Mouse (Mus musculus) embryonic facial prominence, embryonic 10.5 days (tissue): Measurements from ENCODE around the gene Rapgef2. TPM values are rescaled to one million over a fixed set of nuclear protein-coding genes. Genes with fewer than 3 reads are reported as not detected.
A peak's percentile ranks its signal among the peaks of the same experiment; 100 is the strongest.
"Not testable (repeated sequence)": the region's sequence is repeated elsewhere in the genome, so short reads cannot be mapped to it uniquely, and the experiment has no call there.

Source experiments
- DNase-seq: peaks from one replicate; pipeline ENCODE4 v3.0.0-alpha.2; 2017; ENCODE audit warnings: low spot score
- H3K27ac ChIP-seq: fragments of 300-500 bp; sonication (generic); replicated peaks from 2 replicates; pipeline ENCODE4 v1.5.1; 2016; ENCODE audit warnings: mild to moderate bottlenecking
- H3K27me3 ChIP-seq: fragments of 300-500 bp; sonication (generic); replicated peaks from 2 replicates; pipeline ENCODE4 v1.6.1; 2016; ENCODE audit warnings: low read depth, mild to moderate bottlenecking; ENCODE audit not compliant: poor library complexity, severe bottlenecking
- H3K36me3 ChIP-seq: fragments of 300-500 bp; sonication (generic); replicated peaks from 2 replicates; pipeline ENCODE4 v1.6.1; 2016; ENCODE audit warnings: mild to moderate bottlenecking, moderate library complexity
- H3K4me1 ChIP-seq: fragments of 300-500 bp; sonication (generic); 2 replicates; pipeline ENCODE4 v1.6.1; 2016
- H3K4me3 ChIP-seq: fragments of 300-500 bp; sonication (generic); 2 replicates; pipeline ENCODE4 v1.5.1; 2016; ENCODE audit warnings: mild to moderate bottlenecking, moderate library complexity
- H3K9me3 ChIP-seq: fragments of 300-500 bp; sonication (generic); 2 replicates; pipeline ENCODE4 v1.6.1; 2016; ENCODE audit warnings: mild to moderate bottlenecking
- WGBS: fragments of 180-500 bp; shearing (Covaris S2); methylation state at CpG from one replicate; pipeline ENCODE4 v1.1.7; 2016; 5-methylcytosine and 5-hydroxymethylcytosine counted together
- polyA plus RNA-seq: library from polyadenylated mRNA; unstranded; fragments of >200 nt; fragmentation: Nextera tagmentation; extraction: Ambion mirVana; gene quantifications from 2 replicates; pipeline ENCODE4 v1.2.1, GENCODE M21; 2016

Gene Rapgef2
- polyA plus RNA-seq, 1 experiment from 2014 or later = 5.8 TPM

- not testable (repeated sequence) for H3K27ac ChIP-seq, H3K36me3 ChIP-seq, H3K9me3 ChIP-seq, H3K27me3 ChIP-seq, DNase-seq, H3K4me3 ChIP-seq
- 81% methylated on average over 1 of the region's 1 CpGs for WGBS
- H3K4me1 ChIP-seq = peaks cover 17% of the 10 kb centered on the region
Observed at GRCm38 (mm10) chr3:79226807-79227206, 59.5 kb downstream of the Rapgef2 start.

- peaks cover 25% of the 10 kb centered on the region for H3K4me1 ChIP-seq
- H3K36me3 ChIP-seq = no peaks in the 10 kb centered on the region
- H3K9me3 ChIP-seq = no peaks in the 10 kb centered on the region
- H3K27me3 ChIP-seq = no peaks in the 10 kb centered on the region
- no peak for DNase-seq
- no peak overlapping the region for H3K27ac ChIP-seq
- no peak overlapping the region for H3K4me3 ChIP-seq
- WGBS = 83% methylated on average over 6 of the region's 6 CpGs
Observed at GRCm38 (mm10) chr3:79225888-79226287, 60.4 kb downstream of the Rapgef2 start.

GRCm38 (mm10) chr3:79224352-79224751, 62.0 kb downstream of the Rapgef2 start:
- Histone ChIP-seq H3K4me3 (no peak overlapping the region), H3K9me3 (no peaks in the 10 kb centered on the region), H3K4me1 (peaks cover 30% of the 10 kb centered on the region), H3K27ac (no peak overlapping the region), H3K27me3 (no peaks in the 10 kb centered on the region), H3K36me3 (no peaks in the 10 kb centered on the region)
- 82% methylated on average over 7 of the region's 7 CpGs for WGBS
- no peak for DNase-seq

GRCm38 (mm10) chr3:79223281-79223680, 63.0 kb downstream of the Rapgef2 start:
- Histone ChIP-seq H3K9me3 (no peaks in the 10 kb centered on the region), H3K36me3 (no peaks in the 10 kb centered on the region), H3K4me1 (peaks cover 39% of the 10 kb centered on the region), H3K27ac (no peak overlapping the region), H3K4me3 (no peak overlapping the region), H3K27me3 (no peaks in the 10 kb centered on the region)
- WGBS = 62% methylated on average over 8 of the region's 8 CpGs
- no peak for DNase-seq

- Histone ChIP-seq H3K27me3 (no peaks in the 10 kb centered on the region), H3K36me3 (no peaks in the 10 kb centered on the region), H3K4me1 (peaks cover 39% of the 10 kb centered on the region), H3K9me3 (no peaks in the 10 kb centered on the region), H3K27ac (no peak overlapping the region), H3K4me3 (no peak overlapping the region)
- WGBS = 58% methylated on average over 13 of the region's 13 CpGs
- no peak for DNase-seq
Observed at GRCm38 (mm10) chr3:79222192-79222960, 63.9 kb downstream of the Rapgef2 start.

- Histone ChIP-seq H3K4me3 (no peak overlapping the region), H3K27me3 (no peaks in the 10 kb centered on the region), H3K9me3 (no peaks in the 10 kb centered on the region), H3K4me1 (peaks cover 39% of the 10 kb centered on the region), H3K36me3 (no peaks in the 10 kb centered on the region), H3K27ac (no peak overlapping the region)
- peak; percentile 57 for DNase-seq
- 36% methylated on average over 9 of the region's 9 CpGs for WGBS
Observed at GRCm38 (mm10) chr3:79221296-79222191, 64.8 kb downstream of the Rapgef2 start.

GRCm38 (mm10) chr3:79219144-79219930, 67.0 kb downstream of the Rapgef2 start:
- peaks cover 36% of the 10 kb centered on the region for H3K4me1 ChIP-seq
- no peaks in the 10 kb centered on the region for H3K36me3 ChIP-seq
- WGBS = 53% methylated on average over 10 of the region's 10 CpGs
- no peak overlapping the region for H3K27ac ChIP-seq
- no peaks in the 10 kb centered on the region for H3K9me3 ChIP-seq
- no peaks in the 10 kb centered on the region for H3K27me3 ChIP-seq
- DNase-seq = no peak
- H3K4me3 ChIP-seq = no peak overlapping the region

- Histone ChIP-seq H3K4me3 (no peak overlapping the region), H3K36me3 (no peaks in the 10 kb centered on the region), H3K27me3 (no peaks in the 10 kb centered on the region), H3K27ac (no peak overlapping the region), H3K9me3 (no peaks in the 10 kb centered on the region), H3K4me1 (peaks cover 36% of the 10 kb centered on the region)
- 20% methylated on average over 4 of the region's 4 CpGs for WGBS
- DNase-seq = no peak
Observed at GRCm38 (mm10) chr3:79218566-79219051, 67.7 kb downstream of the Rapgef2 start.

GRCm38 (mm10) chr3:79210243-79210642, 76.1 kb downstream of the Rapgef2 start:
- Histone ChIP-seq H3K27ac (no peak overlapping the region), H3K4me1 (0 out of 2 replicates have a peak, but pooled peaks cover 2% of the 10 kb centered on the region), H3K9me3 (no peaks in the 10 kb centered on the region), H3K27me3 (no peaks in the 10 kb centered on the region), H3K4me3 (no peak overlapping the region), H3K36me3 (peaks cover 19% of the 10 kb centered on the region; the same call in 1 of the 2 replicates)
- no peak for DNase-seq
- 74% methylated on average over 5 of the region's 5 CpGs for WGBS

GRCm38 (mm10) chr3:79207216-79207615, 79.1 kb downstream of the Rapgef2 start:
- DNase-seq = no peak

GRCm38 (mm10) chr3:79206524-79206923, 79.8 kb downstream of the Rapgef2 start:
- Histone ChIP-seq H3K36me3 (peaks cover 15% of the 10 kb centered on the region; the same call in 1 of the 2 replicates), H3K27ac (no peak overlapping the region), H3K4me1 (peaks cover 13% of the 10 kb centered on the region), H3K9me3 (no peaks in the 10 kb centered on the region), H3K4me3 (no peak overlapping the region), H3K27me3 (no peaks in the 10 kb centered on the region)
- 95% methylated on average over 7 of the region's 7 CpGs for WGBS
- DNase-seq = no peak

More at GRCm38 (mm10) chr3:79207216-79207615, 79.1 kb downstream of the Rapgef2 start:
- Histone ChIP-seq H3K27ac (no peak overlapping the region), H3K27me3 (no peaks in the 10 kb centered on the region), H3K4me1 (peaks cover 12% of the 10 kb centered on the region), H3K9me3 (no peaks in the 10 kb centered on the region), H3K4me3 (no peak overlapping the region), H3K36me3 (peaks cover 15% of the 10 kb centered on the region; the same call in 1 of the 2 replicates)
- WGBS = 87% methylated on average over 2 of the region's 2 CpGs

GRCm38 (mm10) chr3:79205981-79206380, 80.3 kb downstream of the Rapgef2 start:
- DNase-seq = no peak
- H3K27me3 ChIP-seq = no peaks in the 10 kb centered on the region
- H3K27ac ChIP-seq = no peak overlapping the region
- peaks cover 13% of the 10 kb centered on the region for H3K4me1 ChIP-seq
- WGBS = 71% methylated on average over 4 of the region's 4 CpGs
- peaks cover 15% of the 10 kb centered on the region; the same call in 1 of the 2 replicates for H3K36me3 ChIP-seq
- no peaks in the 10 kb centered on the region for H3K9me3 ChIP-seq
- H3K4me3 ChIP-seq = no peak overlapping the region
